Comparison of ENCODE assay signal across 8 mouse cellular contexts in genomic region chr11:59965227-59966101, GRCm38 (mm10). TPM values are rescaled to one million over a fixed set of nuclear protein-coding genes. Genes with fewer than 3 reads are reported as not detected.
DNase-seq lines count a peak whose midpoint lies in the region; ATAC-seq lines count a peak whose summit lies in the region.

No protein-coding gene starts in this region.

- H3K27me3 ChIP-seq in intestine, embryonic 15.5 days (replicated peaks), result peaks cover 13% of the 10 kb centered on the region

- H3K4me3 ChIP-seq in intestine, embryonic 15.5 days (replicated peaks), result peak overlapping the region; percentile 49

- peak overlapping the region; percentile 55 for H3K9ac ChIP-seq in intestine, embryonic 15.5 days

- 12% methylated on average over 25 of the region's 25 CpGs for WGBS in intestine, embryonic 15.5 days

- no peaks in the 10 kb centered on the region for H3K9me3 ChIP-seq in intestine, embryonic 15.5 days

- peaks cover 13% of the 10 kb centered on the region for H3K36me3 ChIP-seq in intestine, embryonic 15.5 days

- peak; percentile 83 to 96 for DNase-seq in adrenal gland, adult (ENCODE audit: inconsistent age in 2 of 2, low spot score in 1 of 2)
- DNase-seq in embryo, embryonic 11 days, result peak; percentile 90
- peak; percentile 70 to 82 for DNase-seq in gastrocnemius, postnatal 36 days
- peak; percentile 63 to 78 for DNase-seq in left cerebral cortex, postnatal 14 days (ENCODE audit: low spot score in 2 of 2)
- peak; percentile 71 to 81 for DNase-seq in right cerebral cortex, postnatal 10 days (ENCODE audit: low spot score in 2 of 2)
- peak; percentile 73 to 83 for DNase-seq in urinary bladder, postnatal 4 days (ENCODE audit: low spot score in 2 of 2)

- peak overlapping the region; percentile 75 for H3K27ac ChIP-seq in intestine, embryonic 15.5 days

- peak; percentile 84 for ATAC-seq in intestine, embryonic 15.5 days
- ATAC-seq in megakaryocyte progenitor cell, adult 5-6 weeks (replicated peaks; ENCODE audit: poor library complexity), result peak; percentile 81

- intact Hi-C loops in gastrocnemius, postnatal 36 days (cut with DNase I), result loop anchor here (1.0 to 5.0 kb wide), 2 partner anchors 62 to 107 kb away; no protein-coding TSS in a partner anchor
- intact Hi-C loops in left cerebral cortex, postnatal 14 days (cut with DNase I), result loop anchor here (1.0 to 10.0 kb wide), 4 partner anchors 62 to 449 kb away; partner anchors contain the start of genes Atpaf2 and Gid4

- peak overlapping the region; percentile 98 for H3K4me2 ChIP-seq in intestine, embryonic 15.5 days (replicated peaks)

- peaks cover 30% of the 10 kb centered on the region for H3K4me1 ChIP-seq in intestine, embryonic 15.5 days (replicated peaks)

RNA-seq across cellular contexts. Expression of gene Rasd1, which starts 0.7 kb away (rescaled TPM):
- total RNA-seq in gastrocnemius, postnatal 36 days (2021), result 1 to 10 TPM; 1.3 to 2.1 TPM
- 2.1 and 2.6 TPM in 2 replicates for polyA plus RNA-seq in intestine, embryonic 15.5 days (2015; fragmentation: Nextera tagmentation; extraction: Ambion mirVana)
- total RNA-seq in left cerebral cortex, postnatal 14 days (2021), result 1 to 10 TPM; 6.5 to 6.6 TPM
- total RNA-seq in megakaryocyte progenitor cell, adult 5-6 weeks (2015), result 0.72 and 1.4 TPM in 2 replicates
- 0.10 TPM in 1 of 2 replicates, not detected in the other for total RNA-seq in megakaryocyte progenitor cell, adult 5-6 weeks (2017)

RNA-seq across cellular contexts. Expression of gene Med9, which starts 17.5 kb away (rescaled TPM):
- total RNA-seq in gastrocnemius, postnatal 36 days (2021), result 10 to 100 TPM; 15.3 to 17.9 TPM
- 34.5 and 35.6 TPM in 2 replicates for polyA plus RNA-seq in intestine, embryonic 15.5 days (2015; fragmentation: Nextera tagmentation; extraction: Ambion mirVana)
- total RNA-seq in left cerebral cortex, postnatal 14 days (2021), result 10 to 100 TPM; 34.0 to 34.2 TPM
- 19.1 and 19.8 TPM in 2 replicates for total RNA-seq in megakaryocyte progenitor cell, adult 5-6 weeks (2015)
- total RNA-seq in megakaryocyte progenitor cell, adult 5-6 weeks (2017), result 18.1 and 26.1 TPM in 2 replicates

Comparison
In these comparisons a context has a peak if more than half of its experiments do, and no peak if none do; other contexts are left out.
1. Peak in every context shown above with its lines: DNase-seq, ATAC-seq, H3K4me3 ChIP-seq and H3K27ac ChIP-seq.